Mouse (Mus musculus) neural tube, embryonic 10.5 days (tissue): Measurements from ENCODE around the gene Hcn1.
"Not testable (repeated sequence)": the region's sequence is repeated elsewhere in the genome, so short reads cannot be mapped to it uniquely, and the experiment has no call there.

Experiments
- DNase-seq: peaks from one replicate; pipeline ENCODE4 v3.0.0-alpha.2; 2017; ENCODE audit warnings: low spot score; ENCODE audit errors: extremely low spot score

The Hcn1 gene

GRCm38 (mm10) chr13:118000538-118000937 lies 398.4 kb downstream of the Hcn1 start:
- DNase-seq: no peak

- no peak for DNase-seq
These were observed 419.1 kb downstream of the Hcn1 start for GRCm38 (mm10) chr13:118021176-118021575.

DNA sequence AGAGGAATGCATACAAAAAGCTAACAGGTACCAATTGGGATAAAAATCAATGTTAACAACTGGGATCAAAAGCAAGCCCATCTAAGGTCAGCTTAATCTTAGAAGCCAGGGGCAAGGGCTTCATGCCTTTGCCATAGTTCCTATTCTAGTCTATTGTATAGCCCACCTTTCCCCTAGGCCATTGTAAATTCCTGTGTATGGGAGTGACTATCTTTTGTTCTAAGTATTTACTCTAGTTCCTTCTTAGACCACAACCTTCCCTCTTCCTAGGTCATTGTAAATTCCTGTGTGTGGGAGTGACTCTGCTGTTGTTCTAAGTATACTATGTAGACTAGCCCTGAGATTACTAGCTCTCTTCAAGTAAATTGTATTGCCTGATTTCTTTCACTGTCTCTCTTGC lies 420.8 kb downstream of the Hcn1 start:
- DNase-seq: not testable (repeated sequence)

- no peak for DNase-seq
These were observed 421.3 kb downstream of the Hcn1 start for GRCm38 (mm10) chr13:118023381-118023780.

DNA sequence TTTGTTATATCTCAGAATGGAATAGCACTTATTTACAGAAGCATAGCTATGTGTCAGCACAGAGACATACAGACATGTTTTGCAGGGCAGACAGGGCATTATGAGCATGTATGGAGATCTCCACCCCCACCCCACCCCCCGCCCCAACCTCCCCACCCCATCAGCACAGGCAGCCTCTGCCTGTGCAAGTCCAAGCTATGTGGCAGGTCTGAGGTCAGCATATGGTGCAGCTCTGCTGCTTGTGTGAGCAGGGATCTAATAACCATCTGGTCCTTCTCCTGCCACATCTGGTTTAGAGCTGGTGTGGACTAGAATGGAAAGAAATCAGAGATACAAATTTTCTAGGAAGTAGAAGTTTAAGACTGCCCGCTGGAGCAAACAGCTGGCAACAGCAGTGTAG lies 424.4 kb downstream of the Hcn1 start:
- DNase-seq: no peak

DNA sequence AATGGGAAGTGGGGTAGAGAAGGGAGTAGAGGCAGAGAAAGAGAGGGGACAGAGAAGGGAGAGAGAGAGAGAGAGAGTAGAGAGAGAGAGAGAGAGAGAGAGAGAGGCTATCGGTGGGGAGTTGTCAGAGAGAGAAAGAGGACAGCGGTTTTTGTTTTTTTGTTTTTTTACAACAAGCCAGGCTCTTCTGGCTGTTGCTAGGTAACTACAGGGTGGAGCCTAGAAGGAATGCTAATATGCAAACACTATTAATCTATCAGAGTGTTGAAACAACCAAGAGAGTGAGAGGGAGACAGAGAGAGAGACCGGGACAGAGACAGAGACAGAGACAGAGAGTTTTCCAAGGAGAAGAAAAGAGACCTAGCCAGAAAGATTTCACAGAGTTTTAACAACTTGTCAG lies 425.7 kb downstream of the Hcn1 start:
- no peak for DNase-seq

DNA sequence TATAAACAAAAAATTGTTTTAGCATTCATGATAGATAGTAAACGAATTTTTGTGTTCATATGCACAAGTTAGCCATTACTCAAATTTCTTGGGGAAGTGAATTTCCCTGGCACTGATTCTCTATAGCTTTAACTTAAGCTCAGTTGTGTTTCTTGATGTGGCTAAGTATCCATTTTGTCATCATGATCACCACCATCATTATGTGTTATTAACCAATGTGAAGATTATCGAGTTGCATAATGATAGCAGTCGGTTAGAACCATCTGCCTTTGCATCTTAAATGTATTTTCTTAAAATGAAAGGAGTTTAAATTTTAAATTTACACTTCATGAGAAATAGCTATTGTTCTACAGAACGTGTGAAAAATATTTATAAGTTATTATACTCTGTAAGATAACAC lies 426.5 kb downstream of the Hcn1 start:
- DNase-seq: no peak

- no peak for DNase-seq
These were observed 427.5 kb downstream of the Hcn1 start for GRCm38 (mm10) chr13:118029579-118029978.

DNA sequence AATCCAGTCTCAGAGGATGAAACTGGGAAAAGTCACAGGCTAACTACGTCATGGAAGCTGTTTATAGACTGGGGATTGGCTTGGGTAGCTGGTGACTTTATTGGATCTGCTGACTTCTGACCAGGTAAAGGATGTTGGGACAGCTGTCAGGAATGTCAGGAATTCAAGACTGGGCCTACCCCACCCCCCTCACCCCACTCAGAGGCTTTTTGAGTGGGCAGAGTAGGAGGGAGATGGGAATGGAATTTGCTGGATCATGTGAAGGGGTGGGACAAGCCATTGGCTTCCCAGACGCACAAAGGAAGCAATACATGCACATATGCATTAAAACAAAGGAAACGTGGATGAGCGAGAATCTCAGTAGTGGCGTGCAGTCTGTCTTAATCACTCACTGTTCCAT lies 433.5 kb downstream of the Hcn1 start:
- no peak for DNase-seq
